Mouse (Mus musculus): ENCODE data around the gene Ginm1. TPM values are rescaled to one million over a fixed set of nuclear protein-coding genes. Genes with fewer than 3 reads are reported as not detected.

Gene Ginm1
- polyA plus RNA-seq, 1 experiment = 1.4 TPM

- no peaks in the 10 kb centered on the region for H3K4me1 ChIP-seq (ENCODE audit: control insufficient read depth)
- TF ChIP-seq GATA1 (IDR thresholded peaks at IDR 0.05; ENCODE audit: low read length) = no peak
- TF ChIP-seq TAL1 (IDR thresholded peaks at IDR 0.05; ENCODE audit: low read length) = no peak
- no peak overlapping the region for H3K4me3 ChIP-seq (replicated peaks)
- peaks cover 89% of the 10 kb centered on the region for H3K36me3 ChIP-seq (ENCODE audit: control insufficient read depth)
- no peaks in the 10 kb centered on the region for H3K9me3 ChIP-seq (ENCODE audit: control insufficient read depth, low read length)
- H3K27me3 ChIP-seq (ENCODE audit: control insufficient read depth) = no peaks in the 10 kb centered on the region
Observed at GRCm38 (mm10) chr10:7819156-7819555, 26.5 kb upstream of the Ginm1 start.

- Histone ChIP-seq H3K4me1 (ENCODE audit: control insufficient read depth) (no peaks in the 10 kb centered on the region), H3K4me3 (replicated peaks) (no peak overlapping the region), H3K36me3 (ENCODE audit: control insufficient read depth) (peaks cover 92% of the 10 kb centered on the region), H3K9me3 (ENCODE audit: control insufficient read depth, low read length) (no peaks in the 10 kb centered on the region), H3K27me3 (ENCODE audit: control insufficient read depth) (no peaks in the 10 kb centered on the region)
- TF ChIP-seq TAL1 (IDR thresholded peaks at IDR 0.05; ENCODE audit: low read length) = no peak
- TF ChIP-seq GATA1 (IDR thresholded peaks at IDR 0.05; ENCODE audit: low read length) = no peak
Observed at GRCm38 (mm10) chr10:7818676-7819075, 26.1 kb upstream of the Ginm1 start.

GRCm38 (mm10) chr10:7816476-7816875 is 23.9 kb upstream of the Ginm1 start:
- no peaks in the 10 kb centered on the region for H3K9me3 ChIP-seq (ENCODE audit: control insufficient read depth, low read length)
- no peaks in the 10 kb centered on the region for H3K27me3 ChIP-seq (ENCODE audit: control insufficient read depth)
- no peak for TF ChIP-seq GATA1 (IDR thresholded peaks at IDR 0.05; ENCODE audit: low read length)
- H3K36me3 ChIP-seq (ENCODE audit: control insufficient read depth) = peaks cover 95% of the 10 kb centered on the region
- no peaks in the 10 kb centered on the region for H3K4me1 ChIP-seq (ENCODE audit: control insufficient read depth)
- H3K4me3 ChIP-seq (replicated peaks) = no peak overlapping the region

GRCm38 (mm10) chr10:7809937-7810336 is 17.3 kb upstream of the Ginm1 start:
- Histone ChIP-seq H3K9me3 (ENCODE audit: control insufficient read depth, low read length) (no peaks in the 10 kb centered on the region), H3K27me3 (ENCODE audit: control insufficient read depth) (no peaks in the 10 kb centered on the region), H3K4me3 (replicated peaks) (no peak overlapping the region), H3K4me1 (ENCODE audit: control insufficient read depth) (no peaks in the 10 kb centered on the region; the same call in 1 of the 2 replicates), H3K36me3 (ENCODE audit: control insufficient read depth) (peaks cover 96% of the 10 kb centered on the region)
- no peak for TF ChIP-seq GATA1 (IDR thresholded peaks at IDR 0.05; ENCODE audit: low read length)
- no peak for TF ChIP-seq TAL1 (IDR thresholded peaks at IDR 0.05; ENCODE audit: low read length)

- Histone ChIP-seq H3K4me3 (replicated peaks) (no peak overlapping the region), H3K36me3 (ENCODE audit: control insufficient read depth) (peaks cover 97% of the 10 kb centered on the region), H3K27me3 (ENCODE audit: control insufficient read depth) (no peaks in the 10 kb centered on the region), H3K9me3 (ENCODE audit: control insufficient read depth, low read length) (no peaks in the 10 kb centered on the region), H3K4me1 (ENCODE audit: control insufficient read depth) (no peaks in the 10 kb centered on the region; the same call in 1 of the 2 replicates)
- TF ChIP-seq TAL1 (IDR thresholded peaks at IDR 0.05; ENCODE audit: low read length) (no peak), GATA1 (IDR thresholded peaks at IDR 0.05; ENCODE audit: low read length) (no peak)
Observed at GRCm38 (mm10) chr10:7802519-7803140, 10.0 kb upstream of the Ginm1 start.

GRCm38 (mm10) chr10:7801258-7801657 is 8.6 kb upstream of the Ginm1 start:
- Histone ChIP-seq H3K4me1 (ENCODE audit: control insufficient read depth) (no peaks in the 10 kb centered on the region), H3K4me3 (replicated peaks) (no peak overlapping the region), H3K27me3 (ENCODE audit: control insufficient read depth) (no peaks in the 10 kb centered on the region), H3K9me3 (ENCODE audit: control insufficient read depth, low read length) (no peaks in the 10 kb centered on the region), H3K36me3 (ENCODE audit: control insufficient read depth) (peaks cover 97% of the 10 kb centered on the region)
- TF ChIP-seq GATA1 (IDR thresholded peaks at IDR 0.05; ENCODE audit: low read length) = no peak
- TF ChIP-seq TAL1 (IDR thresholded peaks at IDR 0.05; ENCODE audit: low read length) = no peak

- H3K36me3 ChIP-seq (ENCODE audit: control insufficient read depth) = peaks cover 49% of the 10 kb centered on the region
- H3K4me3 ChIP-seq (replicated peaks) = peak overlapping the region; percentile 97
- no peak; the same call in 1 of the 2 replicates for TF ChIP-seq GATA1 (IDR thresholded peaks at IDR 0.05; ENCODE audit: low read length)
- TF ChIP-seq TAL1 (IDR thresholded peaks at IDR 0.05; ENCODE audit: low read length) = no peak
- peaks cover 27% of the 10 kb centered on the region for H3K4me1 ChIP-seq (ENCODE audit: control insufficient read depth)
- no peaks in the 10 kb centered on the region for H3K9me3 ChIP-seq (ENCODE audit: control insufficient read depth, low read length)
- H3K27me3 ChIP-seq (ENCODE audit: control insufficient read depth) = no peaks in the 10 kb centered on the region
Observed at GRCm38 (mm10) chr10:7792254-7792750, 322 bp downstream of the Ginm1 start.

GRCm38 (mm10) chr10:7787319-7787718 is 5.3 kb downstream of the Ginm1 start:
- Histone ChIP-seq H3K4me1 (ENCODE audit: control insufficient read depth) (peaks cover 33% of the 10 kb centered on the region), H3K4me3 (replicated peaks) (no peak overlapping the region), H3K36me3 (ENCODE audit: control insufficient read depth) (peaks cover 19% of the 10 kb centered on the region), H3K27me3 (ENCODE audit: control insufficient read depth) (no peaks in the 10 kb centered on the region), H3K9me3 (ENCODE audit: control insufficient read depth, low read length) (no peaks in the 10 kb centered on the region)
- no peak for TF ChIP-seq GATA1 (IDR thresholded peaks at IDR 0.05; ENCODE audit: low read length)
- no peak for TF ChIP-seq TAL1 (IDR thresholded peaks at IDR 0.05; ENCODE audit: low read length)

GRCm38 (mm10) chr10:7781214-7781613 is 11.4 kb downstream of the Ginm1 start:
- Histone ChIP-seq H3K27me3 (ENCODE audit: control insufficient read depth) (no peaks in the 10 kb centered on the region), H3K9me3 (ENCODE audit: control insufficient read depth, low read length) (no peaks in the 10 kb centered on the region), H3K36me3 (ENCODE audit: control insufficient read depth) (peaks cover 23% of the 10 kb centered on the region), H3K4me3 (replicated peaks) (peak overlapping the region; percentile 97), H3K4me1 (ENCODE audit: control insufficient read depth) (peaks cover 48% of the 10 kb centered on the region)
- TF ChIP-seq GATA1 (IDR thresholded peaks at IDR 0.05; ENCODE audit: low read length) = no peak
- no peak for TF ChIP-seq TAL1 (IDR thresholded peaks at IDR 0.05; ENCODE audit: low read length)
